Mouse (Mus musculus): ENCODE data around the gene Vmn1r196.
"Not testable (repeated sequence)": the region's sequence is repeated elsewhere in the genome, so short reads cannot be mapped to it uniquely, and the experiment has no call there.

The Vmn1r196 gene

DNA sequence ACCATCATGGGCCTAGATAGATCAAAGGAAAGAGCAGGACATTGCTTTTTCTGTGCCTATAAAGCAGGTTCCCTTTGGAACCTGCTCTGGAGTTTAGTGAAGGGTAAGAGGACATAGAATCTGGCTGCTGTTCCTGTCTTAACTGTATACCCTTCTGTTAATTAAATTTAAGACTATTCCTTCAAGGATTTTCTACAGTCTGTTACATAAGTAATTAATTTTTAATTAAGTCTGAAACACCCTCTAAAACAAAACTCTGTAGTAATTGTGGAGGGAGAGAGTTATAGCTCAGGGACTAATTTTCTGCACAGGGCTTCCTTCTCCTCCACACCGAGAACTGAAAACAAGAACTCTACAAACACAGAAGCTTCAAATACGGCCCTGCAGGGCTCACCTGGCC, at the start of gene Vmn1r196:
TSS of gene Vmn1r196 (plus strand) at position 301 of the 400 bp plus-strand sequence.
- DNase-seq (ENCODE audit: inconsistent age in 2 of 2, low spot score in 1 of 2), result no peak

DNA sequence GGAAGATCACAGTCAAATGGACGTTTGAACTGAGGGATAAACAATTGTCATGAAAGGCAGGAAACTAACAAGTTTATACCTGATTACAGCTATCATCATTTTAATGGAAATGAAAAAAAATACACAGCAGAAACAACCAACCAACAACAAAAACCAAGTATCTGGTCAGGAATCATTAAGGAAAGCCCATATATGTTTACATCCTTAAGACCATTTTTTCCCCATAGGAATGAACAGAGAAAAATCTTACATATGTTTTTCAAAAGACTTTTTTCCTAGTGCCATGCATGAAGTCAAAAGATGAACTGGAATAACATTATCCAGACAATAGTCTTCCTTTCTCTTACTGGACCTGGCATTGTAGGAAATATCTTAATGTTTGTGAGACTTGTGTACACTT, 45.8 kb upstream of the Vmn1r196 start, which contains the start of gene Vmn1r194:
TSS of gene Vmn1r194 (plus strand) at position 301 of the 400 bp plus-strand sequence.
- no peak for DNase-seq (ENCODE audit: inconsistent age in 2 of 2, low spot score in 1 of 2)

DNA sequence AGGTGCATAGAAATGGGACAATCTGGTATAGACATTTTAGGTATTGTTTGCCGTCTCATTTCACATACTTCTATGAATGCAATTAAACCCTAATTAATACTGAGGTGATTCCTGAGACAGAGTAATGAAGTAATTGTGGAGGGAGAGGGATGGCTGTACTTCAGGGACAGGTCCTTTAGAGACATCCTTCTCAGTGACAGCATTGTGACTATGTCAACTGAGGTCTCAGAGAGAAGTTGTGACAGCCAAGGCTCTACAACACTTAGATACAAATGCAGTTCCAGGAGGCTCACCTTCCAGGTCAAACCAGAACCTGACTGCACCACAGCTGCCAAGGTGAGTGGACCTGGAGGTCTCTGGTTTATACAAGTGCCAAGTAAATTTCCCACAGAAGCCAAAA, 19.5 kb upstream of the Vmn1r196 start, which contains the start of gene Vmn1r195:
TSS of gene Vmn1r195 (plus strand) at position 301 of the 400 bp plus-strand sequence.
- DNase-seq (ENCODE audit: inconsistent age in 2 of 2, low spot score in 1 of 2), result not testable (repeated sequence)

DNA sequence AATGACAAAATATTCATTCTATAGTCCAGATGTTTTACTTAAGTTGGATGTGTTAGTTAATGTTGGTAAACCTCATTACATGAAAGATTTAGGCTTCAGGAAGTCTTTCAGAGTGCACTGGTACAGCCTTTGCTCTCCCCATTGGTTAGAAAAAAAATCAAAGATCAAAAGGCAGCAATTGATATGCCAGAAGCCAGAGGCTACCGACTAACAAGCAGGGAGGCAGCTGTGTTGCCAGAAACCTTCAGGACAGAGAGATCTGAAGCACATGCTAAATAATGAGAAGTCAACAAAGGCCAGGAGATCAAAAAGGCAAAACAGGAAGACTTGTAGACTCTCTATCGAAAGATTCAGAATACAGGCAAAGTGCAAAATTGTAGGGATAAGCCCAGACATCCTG, 18.0 kb upstream of the Vmn1r196 start:
- no peak for DNase-seq (ENCODE audit: inconsistent age in 2 of 2, low spot score in 1 of 2)

DNA sequence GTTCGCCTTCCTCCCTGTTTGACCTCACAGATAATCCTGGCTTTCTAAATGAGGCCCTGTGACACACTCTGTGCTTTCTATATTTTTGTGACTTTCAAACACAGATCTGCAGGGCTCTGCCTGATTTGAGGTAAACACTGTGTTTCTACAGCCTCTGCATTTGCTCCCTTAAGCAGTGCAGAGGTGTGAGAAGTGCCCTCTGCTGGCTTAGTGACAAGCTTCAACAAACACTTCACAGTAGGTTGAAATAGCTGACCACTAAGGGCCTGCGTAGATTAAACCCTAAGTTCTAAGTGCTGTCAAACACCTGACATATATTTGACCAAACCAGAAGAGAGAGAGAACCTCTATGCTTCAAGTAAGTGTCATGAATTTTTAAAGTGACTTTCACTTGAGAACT, 5.1 kb upstream of the Vmn1r196 start:
- no peak for DNase-seq (ENCODE audit: inconsistent age in 2 of 2, low spot score in 1 of 2)

DNA sequence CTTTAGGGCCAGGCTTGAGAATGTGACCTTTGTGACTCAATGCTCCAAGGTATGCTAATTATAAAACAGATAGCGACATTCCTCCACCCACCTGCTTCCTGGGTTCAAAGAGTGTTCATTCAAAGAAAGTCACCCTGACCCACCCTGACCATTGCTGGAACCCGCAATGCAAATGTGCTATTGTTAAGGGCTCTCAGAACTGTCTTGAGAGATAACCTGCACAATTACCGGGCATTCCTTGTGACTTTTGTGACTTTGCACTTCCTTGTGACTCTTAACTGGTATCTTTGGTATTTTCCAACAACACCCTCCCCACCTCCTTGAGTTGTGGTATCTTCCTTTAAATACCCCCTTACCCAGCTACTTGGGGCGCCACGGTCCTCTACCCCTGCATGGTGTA, 18.4 kb downstream of the Vmn1r196 start:
- DNase-seq (ENCODE audit: inconsistent age in 2 of 2, low spot score in 1 of 2), result not testable (repeated sequence)

DNA sequence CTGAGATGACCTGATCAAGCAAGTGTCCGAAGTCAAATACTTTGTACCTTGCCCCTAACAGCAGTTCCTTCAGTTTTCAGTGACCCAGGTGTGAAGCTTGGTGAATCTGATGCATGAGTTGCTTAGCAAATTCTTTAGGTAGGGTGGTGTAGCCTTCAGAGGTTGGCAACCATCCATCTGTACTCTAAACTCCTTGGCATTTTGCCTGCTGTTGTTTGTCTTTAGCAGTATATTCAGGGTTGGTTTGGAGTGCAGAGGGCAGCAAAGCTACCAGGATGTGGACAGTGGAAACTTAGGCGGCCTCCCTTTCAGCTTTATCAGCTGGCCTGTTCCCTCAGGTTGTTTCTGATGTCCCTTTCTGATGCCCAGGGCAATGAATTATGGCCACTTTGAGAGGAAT, 25.6 kb downstream of the Vmn1r196 start:
- no peak for DNase-seq (ENCODE audit: inconsistent age in 2 of 2, low spot score in 1 of 2)

DNA sequence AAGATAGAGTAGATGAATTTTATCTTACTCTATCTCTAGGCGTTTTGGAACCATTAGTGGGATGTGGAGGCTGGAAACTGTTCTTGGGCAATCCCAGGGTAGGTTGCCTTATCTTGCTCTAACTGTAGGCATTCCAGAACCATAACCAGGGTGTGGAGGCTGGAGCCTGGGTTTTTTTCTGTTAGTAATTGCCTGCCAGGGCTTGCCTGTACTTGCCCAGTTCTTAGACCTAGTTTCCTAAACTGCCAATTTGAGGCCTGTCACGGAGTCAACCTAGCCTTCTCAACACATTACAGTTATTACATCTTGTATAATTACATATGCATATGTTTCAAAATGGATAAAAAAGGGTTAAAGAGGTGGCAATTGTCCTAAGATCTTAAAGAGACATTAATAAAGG, 27.6 kb downstream of the Vmn1r196 start:
- DNase-seq (ENCODE audit: inconsistent age in 2 of 2, low spot score in 1 of 2), result no peak

DNA sequence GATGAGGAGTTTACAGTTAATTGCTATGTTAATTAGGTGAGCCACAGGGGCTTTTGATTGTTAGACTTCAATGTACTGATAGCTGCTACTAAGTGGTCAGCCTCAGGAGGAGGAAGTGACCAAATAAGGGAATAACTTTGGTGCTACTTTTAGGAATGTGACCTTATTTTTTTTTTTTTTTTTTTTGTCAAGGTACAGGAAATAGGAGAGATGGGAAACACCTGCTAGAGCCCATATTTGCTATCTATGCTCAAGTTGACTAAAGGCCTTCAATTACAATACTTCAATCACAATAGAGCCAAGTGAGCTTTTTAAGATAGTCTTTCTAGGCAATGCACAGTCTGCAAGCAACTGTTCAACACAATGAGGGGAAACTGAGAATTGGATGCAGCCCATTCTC, 30.4 kb downstream of the Vmn1r196 start:
- no peak for DNase-seq (ENCODE audit: inconsistent age in 2 of 2, low spot score in 1 of 2)

DNA sequence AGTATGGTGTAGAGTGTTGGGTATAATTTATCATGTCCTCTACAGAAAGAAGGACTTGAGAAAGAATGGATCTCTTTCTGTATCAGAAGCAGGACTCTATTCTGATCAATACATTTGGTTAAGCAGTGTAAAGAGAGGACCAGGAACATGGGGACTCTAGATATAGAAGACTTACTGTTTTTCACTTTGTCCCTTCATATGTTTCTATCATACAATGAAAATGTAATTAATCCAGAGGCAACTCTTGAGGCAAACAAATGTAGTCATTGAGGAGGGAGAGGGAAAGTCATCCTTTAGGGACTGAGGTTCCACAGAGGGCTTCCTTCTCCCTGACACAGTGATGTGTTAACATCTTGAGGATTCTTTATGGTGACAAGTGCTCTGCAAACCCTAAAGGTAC, 34.6 kb downstream of the Vmn1r196 start, which contains the start of gene Vmn1r197:
TSS of gene Vmn1r197 (plus strand) at position 301 of the 400 bp plus-strand sequence.
- no peak for DNase-seq (ENCODE audit: inconsistent age in 2 of 2, low spot score in 1 of 2)

DNA sequence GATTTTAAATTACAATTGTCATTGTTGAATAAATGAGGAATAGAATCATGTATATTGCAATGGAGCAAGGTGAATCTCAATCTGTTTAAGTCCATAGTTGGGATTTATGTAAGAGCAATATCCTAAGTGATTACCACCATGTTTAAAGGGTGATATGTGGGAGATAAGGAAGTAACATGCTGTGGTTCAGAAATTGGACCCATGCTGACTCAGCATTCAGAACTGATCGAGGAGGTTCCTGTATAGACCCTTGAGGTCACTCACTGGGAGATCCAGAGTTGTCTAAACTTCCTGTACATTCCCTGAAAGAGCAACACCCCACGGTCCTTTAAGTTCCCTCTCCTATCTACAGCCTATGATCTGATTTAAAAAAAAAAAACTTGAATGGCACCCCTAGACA, 43.5 kb downstream of the Vmn1r196 start:
- DNase-seq (ENCODE audit: inconsistent age in 2 of 2, low spot score in 1 of 2), result no peak

DNA sequence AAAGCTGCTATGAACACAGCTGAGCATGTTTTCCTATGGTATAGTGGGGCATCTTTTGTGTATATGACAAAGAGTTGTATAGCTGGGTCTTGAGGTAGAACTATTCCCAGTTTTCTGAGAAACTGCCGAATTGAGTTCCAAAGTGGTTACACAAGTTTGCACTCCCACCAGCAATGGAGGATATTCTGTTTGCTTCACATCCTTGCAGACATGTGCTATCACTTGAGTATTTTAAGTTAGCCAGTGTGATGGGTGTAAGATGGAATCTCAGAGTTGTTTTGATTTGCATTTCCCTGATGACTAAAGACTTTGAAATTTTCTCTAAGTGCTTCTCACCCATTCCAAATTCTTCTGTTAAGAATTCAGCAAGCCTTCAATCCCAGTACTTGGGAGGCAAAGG, 45.8 kb downstream of the Vmn1r196 start:
- DNase-seq (ENCODE audit: inconsistent age in 2 of 2, low spot score in 1 of 2), result no peak

Data from adrenal gland, adult (tissue).